Mouse (Mus musculus): ENCODE results near the gene Rmi1. TPM values are rescaled to one million over a fixed set of nuclear protein-coding genes. Genes with fewer than 3 reads are reported as not detected.

The Rmi1 gene
- 37.4 TPM in 2 replicates for polyA plus RNA-seq (2012; ENCODE audit: low replicate concordance)

GRCm38 (mm10) chr13:58402003-58402743 is at the start of gene Rmi1:
TSS of gene Rmi1 (plus strand) at chr13:58402248.

GRCm38 (mm10) chr13:58358629-58359303 is 43.3 kb upstream of the Rmi1 start, which contains the start of gene Kif27:
TSS of gene Kif27 (minus strand) at chr13:58359122.

GRCm38 (mm10) chr13:58384779-58385546 is 17.1 kb upstream of the Rmi1 start, which contains the start of gene 2210016F16Rik:
TSS of gene 2210016F16Rik (minus strand) at chr13:58385225.

GRCm38 (mm10) chr13:58403243-58403642 is 1.2 kb downstream of the Rmi1 start, which contains the start of gene Hnrnpk:
TSS of gene Hnrnpk (minus strand) at chr13:58403343.

Other genes starting within 250 kb of the Rmi1 start
- gene Idnk, start 244.6 kb upstream of the Rmi1 start, polyA plus RNA-seq (2012; ENCODE audit: low replicate concordance): 5.4 and 8.9 TPM in 2 replicates
- 58.9 and 77.5 TPM in 2 replicates for gene Ubqln1, start 186.6 kb upstream of the Rmi1 start, polyA plus RNA-seq (2012; ENCODE audit: low replicate concordance)
- gene Gkap1, start 126.5 kb upstream of the Rmi1 start, polyA plus RNA-seq (2012; ENCODE audit: low replicate concordance): 0.82 and 1.1 TPM in 2 replicates
- gene Kif27, start 43.1 kb upstream of the Rmi1 start, polyA plus RNA-seq (2012; ENCODE audit: low replicate concordance): 0.08 TPM in 1 of 2 replicates, not detected in the other
- 33.9 and 40.1 TPM in 2 replicates for gene 2210016F16Rik, start 17.0 kb upstream of the Rmi1 start, polyA plus RNA-seq (2012; ENCODE audit: low replicate concordance)
- gene Hnrnpk, start 1.1 kb downstream of the Rmi1 start, polyA plus RNA-seq (2012; ENCODE audit: low replicate concordance): 356 and 390 TPM in 2 replicates
- gene Slc28a3, start 208.6 kb downstream of the Rmi1 start, polyA plus RNA-seq (2012; ENCODE audit: low replicate concordance): not detected in 2 replicates